Mouse (Mus musculus): Measurements from ENCODE around the gene Fanca.
"Not testable (repeated sequence)": the region's sequence is repeated elsewhere in the genome, so short reads cannot be mapped to it uniquely, and the experiment has no call there.

Gene Fanca

GRCm38 (mm10) chr8:123233300-123233699 lies 85.1 kb downstream of the Fanca start:
- DNase-seq (ENCODE audit: low read depth, low spot score) = no peak

- DNase-seq (ENCODE audit: low read depth, low spot score) = no peak
These were observed 85.8 kb downstream of the Fanca start for GRCm38 (mm10) chr8:123232553-123232952.

GRCm38 (mm10) chr8:123231742-123232141 lies 86.6 kb downstream of the Fanca start:
- DNase-seq (ENCODE audit: low read depth, low spot score) = no peak

DNA sequence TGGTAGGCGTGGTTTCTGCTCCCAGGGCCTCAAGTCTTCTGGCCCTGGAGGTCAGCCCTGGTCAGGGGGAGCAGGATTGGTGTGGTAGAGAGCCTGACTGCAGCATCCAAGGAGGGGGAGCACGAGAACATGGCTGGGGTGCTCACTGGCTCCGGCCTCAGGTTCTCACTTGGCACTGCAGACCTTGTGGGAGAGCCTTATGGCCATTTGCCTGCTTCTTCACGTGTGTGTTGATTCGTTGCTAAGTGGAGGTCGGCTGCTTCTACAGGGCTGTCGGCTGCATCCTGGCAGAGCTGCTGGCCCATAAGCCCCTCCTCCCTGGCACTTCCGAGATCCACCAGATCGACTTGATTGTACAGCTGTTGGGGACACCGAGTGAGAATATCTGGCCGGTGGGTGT lies 88.0 kb downstream of the Fanca start:
- DNase-seq (ENCODE audit: low read depth, low spot score) = not testable (repeated sequence)

DNA sequence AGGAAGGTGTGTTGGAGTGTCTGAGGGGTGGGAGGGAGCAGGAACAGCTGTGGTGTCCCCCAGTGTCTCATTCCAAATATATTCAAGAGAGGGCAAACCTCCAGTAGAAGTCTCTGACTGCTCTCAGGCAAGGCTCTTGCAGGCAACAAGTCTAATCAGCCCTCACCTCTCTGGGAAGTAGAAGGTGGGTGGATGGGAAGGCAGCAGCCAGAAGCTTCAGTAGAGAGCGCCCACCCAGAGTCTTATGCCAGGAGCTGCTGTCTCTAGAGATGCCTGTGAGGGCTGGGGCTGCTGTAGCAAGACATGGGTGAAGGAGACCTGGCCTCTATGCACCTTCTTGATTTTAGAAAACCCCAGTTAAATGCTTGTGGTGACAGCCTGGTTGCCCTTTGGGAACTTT lies 90.0 kb downstream of the Fanca start:
- DNase-seq (ENCODE audit: low read depth, low spot score) = no peak

DNA sequence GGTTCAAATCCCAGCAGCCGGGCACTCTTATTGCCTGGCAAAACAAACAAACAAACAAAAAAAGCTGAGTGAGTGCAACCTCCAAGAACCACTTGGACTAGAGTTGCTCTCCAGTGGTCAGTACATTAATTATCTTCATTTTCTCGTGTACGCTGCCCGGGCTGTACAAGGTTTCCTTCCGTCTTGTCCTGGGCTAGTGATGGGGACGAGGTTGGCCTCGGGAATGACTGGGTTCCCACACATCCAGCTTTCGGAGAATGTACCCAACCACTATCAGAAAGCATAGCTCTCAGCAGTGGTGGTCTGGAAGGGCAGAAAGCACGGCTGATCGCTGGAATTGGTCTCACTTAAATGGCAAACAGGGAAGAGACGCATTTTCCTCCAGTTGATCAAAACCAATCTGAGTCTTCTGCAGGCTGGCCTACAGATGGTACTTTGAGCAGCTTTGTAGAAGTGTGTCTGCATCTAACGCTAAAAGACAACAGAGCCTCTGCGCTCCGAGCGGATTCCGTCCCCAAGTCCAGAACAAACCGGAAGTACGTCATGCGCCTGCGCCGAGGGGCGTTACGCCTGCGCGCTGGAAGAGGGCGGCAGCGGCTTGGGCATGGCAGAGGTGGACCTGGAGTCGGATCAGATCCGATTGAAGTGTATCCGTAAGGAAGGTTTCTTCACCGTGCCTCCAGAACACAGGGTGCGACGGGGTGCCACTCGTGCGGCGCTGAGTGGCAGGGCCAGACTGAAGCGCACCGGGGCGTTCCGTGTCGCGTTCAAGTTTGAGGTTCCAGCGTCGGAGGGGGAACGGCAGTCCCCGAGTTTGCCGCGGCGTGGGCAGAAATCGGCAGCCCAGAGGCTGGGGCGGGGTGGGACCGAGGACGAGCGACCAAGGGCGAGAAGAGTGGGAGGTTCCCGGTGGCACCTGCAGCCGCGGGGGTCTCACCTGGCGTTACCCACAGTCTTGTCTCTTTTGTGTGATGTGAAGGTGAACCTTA lies 93.8 kb downstream of the Fanca start, which contains the start of gene Cdk10:
TSS of gene Cdk10 (plus strand) at position 565 of the 989 bp plus-strand sequence.
- DNase-seq (ENCODE audit: low read depth, low spot score) = peak; percentile 95

- no peak for DNase-seq (ENCODE audit: low read depth, low spot score)
These were observed 97.5 kb downstream of the Fanca start for GRCm38 (mm10) chr8:123220917-123221316.
